Mouse (Mus musculus) cortical plate, adult 2 months (tissue): ENCODE measurements around the gene Sema5b.

Source experiments
- CTCF ChIP-seq: fragments of 200-500 bp; IDR thresholded peaks from 2 replicates; pipeline ENCODE4 v1.5.1; 2011; ENCODE audit warnings: mild to moderate bottlenecking, control low read depth, low read length; ENCODE audit not compliant: insufficient read depth; ENCODE audit errors: extremely low read depth
- POLR2A ChIP-seq: fragments of 200-500 bp; IDR thresholded peaks from 2 replicates; pipeline ENCODE4 v1.6.1; 2011; ENCODE audit warnings: mild to moderate bottlenecking, low read length, control low read depth; ENCODE audit not compliant: insufficient read depth; ENCODE audit errors: extremely low read depth

DNA sequence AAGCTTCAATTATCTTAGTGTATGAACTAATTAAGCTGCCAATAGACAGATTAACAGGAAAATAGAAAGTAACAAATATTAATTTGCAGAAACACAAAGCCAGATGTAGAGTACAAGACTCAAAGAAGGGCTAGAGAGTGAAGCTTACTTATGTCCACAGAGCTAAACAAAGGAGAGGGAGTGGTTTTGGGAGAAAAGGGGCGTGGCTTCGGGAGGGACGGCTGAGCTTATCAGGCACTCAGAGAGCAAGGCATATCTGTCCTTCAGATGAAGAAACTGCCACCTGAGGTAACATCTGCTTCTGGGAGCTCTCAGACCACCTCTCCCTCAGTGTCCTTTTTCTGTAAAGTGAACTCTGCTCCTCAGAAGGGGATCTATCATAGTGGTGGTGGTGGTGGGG, 137.5 kb downstream of the Sema5b start:
- no peak for TF ChIP-seq CTCF
- no peak for TF ChIP-seq POLR2A
